Mouse (Mus musculus) kidney, embryonic 15.5 days (tissue): ENCODE data around the gene Pou6f2. TPM values are rescaled to one million over a fixed set of nuclear protein-coding genes. Genes with fewer than 3 reads are reported as not detected.
A peak's percentile ranks its signal among the peaks of the same experiment; 100 is the strongest.

Experiments used
- ATAC-seq: fragments of 200-750 bp; cut with Nextera tagmentation; replicated peaks from 2 replicates; pipeline ENCODE4 v1.8.0; 2017; ENCODE audit warnings: moderate TSS enrichment; ENCODE audit not compliant: low FRiP score
- H3K27ac ChIP-seq: fragments of 300-500 bp; sonication (generic); 2 replicates; pipeline ENCODE4 v1.5.1; 2015; ENCODE audit warnings: mild to moderate bottlenecking, inconsistent platforms
- H3K27me3 ChIP-seq: fragments of 300-500 bp; sonication (generic); 2 replicates; pipeline ENCODE4 v1.6.1; 2015; ENCODE audit warnings: inconsistent platforms
- H3K36me3 ChIP-seq: fragments of 300-500 bp; sonication (generic); 2 replicates; pipeline ENCODE4 v1.6.1; 2015; ENCODE audit warnings: inconsistent platforms
- H3K4me1 ChIP-seq: fragments of 300-500 bp; sonication (generic); 2 replicates; pipeline ENCODE4 v1.6.1; 2015; ENCODE audit warnings: inconsistent platforms
- H3K4me2 ChIP-seq: fragments of 300-500 bp; sonication (generic); 2 replicates; pipeline ENCODE4 v1.6.1; 2015; ENCODE audit warnings: moderate library complexity, mild to moderate bottlenecking, inconsistent platforms
- H3K4me3 ChIP-seq: fragments of 300-500 bp; sonication (generic); replicated peaks from 2 replicates; pipeline ENCODE4 v1.5.1; 2015; ENCODE audit warnings: mild to moderate bottlenecking, inconsistent platforms
- H3K9ac ChIP-seq: fragments of 300-500 bp; sonication (generic); 2 replicates; pipeline ENCODE4 v1.6.1; 2015; ENCODE audit warnings: mild to moderate bottlenecking, inconsistent platforms
- H3K9me3 ChIP-seq: fragments of 300-500 bp; sonication (generic); replicated peaks from 2 replicates; pipeline ENCODE4 v1.6.1; 2016; ENCODE audit warnings: inconsistent platforms
- WGBS: fragments of 180-500 bp; shearing (Covaris S2); methylation state at CpG from one replicate; pipeline ENCODE4 v1.1.7; 2015; ENCODE audit warnings: mixed read lengths; 5-methylcytosine and 5-hydroxymethylcytosine counted together
- polyA plus RNA-seq: library from polyadenylated mRNA; unstranded; fragments of >200 nt; fragmentation: Nextera tagmentation; extraction: Ambion mirVana; gene quantifications from 2 replicates; pipeline ENCODE4 v1.2.1, GENCODE M21; 2015

Gene Pou6f2
- polyA plus RNA-seq, 1 experiment from 2014 or later: not detected

GRCm38 (mm10) chr13:18309024-18309423, 88.5 kb downstream of the Pou6f2 start:
- Histone ChIP-seq H3K4me1 (no peaks in the 10 kb centered on the region), H3K9ac (no peak overlapping the region), H3K27me3 (no peaks in the 10 kb centered on the region), H3K27ac (no peak overlapping the region), H3K4me3 (no peak overlapping the region), H3K36me3 (no peaks in the 10 kb centered on the region), H3K4me2 (no peak overlapping the region), H3K9me3 (no peaks in the 10 kb centered on the region)
- 58% methylated on average over 7 of the region's 7 CpGs for WGBS
- ATAC-seq: no peak

DNA sequence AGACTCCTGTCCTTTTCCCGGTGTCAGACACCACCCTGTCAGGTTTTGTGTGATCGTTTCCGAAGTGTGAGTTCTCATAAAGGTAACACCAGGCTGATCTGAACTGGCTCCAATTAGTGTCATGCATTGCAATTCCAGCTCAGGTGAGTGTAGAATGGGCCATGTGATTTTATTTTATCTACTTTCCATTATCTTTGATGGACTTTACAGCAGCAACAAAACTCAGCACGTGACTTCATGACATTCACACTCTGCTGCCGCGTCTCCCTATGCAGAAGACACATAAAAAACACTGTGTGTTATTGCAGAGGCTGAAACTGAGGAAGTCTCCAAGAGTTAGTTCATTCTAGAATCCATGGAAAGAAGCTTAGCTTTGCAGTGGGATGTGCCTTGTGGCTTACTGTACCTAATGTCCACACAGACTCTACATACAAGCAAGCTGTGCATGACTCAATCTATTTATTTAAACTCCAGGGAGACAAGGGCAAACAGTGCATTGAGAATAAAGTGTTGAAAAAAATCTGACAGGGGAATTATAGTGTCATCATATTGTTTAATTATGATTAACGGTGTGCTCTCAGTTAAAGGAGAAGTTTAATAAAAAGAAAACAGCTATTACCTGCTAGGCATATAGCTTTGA, 90.9 kb downstream of the Pou6f2 start:
- Histone ChIP-seq H3K9me3 (no peaks in the 10 kb centered on the region), H3K4me3 (no peak overlapping the region), H3K27ac (no peak overlapping the region), H3K9ac (no peak overlapping the region), H3K36me3 (no peaks in the 10 kb centered on the region), H3K27me3 (no peaks in the 10 kb centered on the region), H3K4me2 (no peak overlapping the region), H3K4me1 (no peaks in the 10 kb centered on the region)
- WGBS: 71% methylated on average over 7 of the region's 7 CpGs
- no peak for ATAC-seq

DNA sequence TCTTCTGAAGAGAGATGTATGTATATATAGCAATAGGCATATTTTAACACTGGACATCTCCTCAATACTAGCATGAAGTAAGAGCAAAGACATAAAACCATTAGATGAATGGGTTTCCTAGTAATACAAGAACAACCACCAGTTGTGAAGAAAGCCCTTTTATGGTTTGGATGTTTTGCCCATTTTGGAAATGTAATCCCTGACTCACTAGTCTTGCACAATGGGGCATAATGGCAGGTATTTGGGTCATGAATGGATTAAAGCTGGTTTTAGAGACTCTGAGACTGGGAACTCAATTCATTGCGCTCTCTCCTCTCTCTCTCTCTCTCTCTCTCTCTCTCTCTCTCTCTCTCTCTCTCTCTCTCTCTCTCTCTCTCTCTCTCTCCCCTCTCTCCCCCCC, 97.5 kb downstream of the Pou6f2 start:
- no peaks in the 10 kb centered on the region for H3K27me3 ChIP-seq
- 92% methylated on average over 1 of the region's 1 CpGs for WGBS
- H3K9ac ChIP-seq: no peak overlapping the region
- H3K4me1 ChIP-seq: no peaks in the 10 kb centered on the region
- no peaks in the 10 kb centered on the region for H3K9me3 ChIP-seq
- no peaks in the 10 kb centered on the region for H3K36me3 ChIP-seq
- no peak for ATAC-seq
- no peak overlapping the region for H3K4me3 ChIP-seq
- H3K4me2 ChIP-seq: no peak overlapping the region
- no peak overlapping the region for H3K27ac ChIP-seq

GRCm38 (mm10) chr13:18293438-18293837, 104.0 kb downstream of the Pou6f2 start:
- H3K27ac ChIP-seq: no peak overlapping the region
- 0 out of 2 replicates have a peak, but pooled peaks cover 3% of the 10 kb centered on the region for H3K4me1 ChIP-seq
- H3K4me3 ChIP-seq: no peak overlapping the region
- H3K9me3 ChIP-seq: no peaks in the 10 kb centered on the region
- ATAC-seq: no peak
- no peaks in the 10 kb centered on the region for H3K27me3 ChIP-seq
- WGBS: 77% methylated on average over 1 of the region's 1 CpGs
- no peak overlapping the region for H3K4me2 ChIP-seq
- no peaks in the 10 kb centered on the region for H3K36me3 ChIP-seq
- no peak overlapping the region for H3K9ac ChIP-seq

DNA sequence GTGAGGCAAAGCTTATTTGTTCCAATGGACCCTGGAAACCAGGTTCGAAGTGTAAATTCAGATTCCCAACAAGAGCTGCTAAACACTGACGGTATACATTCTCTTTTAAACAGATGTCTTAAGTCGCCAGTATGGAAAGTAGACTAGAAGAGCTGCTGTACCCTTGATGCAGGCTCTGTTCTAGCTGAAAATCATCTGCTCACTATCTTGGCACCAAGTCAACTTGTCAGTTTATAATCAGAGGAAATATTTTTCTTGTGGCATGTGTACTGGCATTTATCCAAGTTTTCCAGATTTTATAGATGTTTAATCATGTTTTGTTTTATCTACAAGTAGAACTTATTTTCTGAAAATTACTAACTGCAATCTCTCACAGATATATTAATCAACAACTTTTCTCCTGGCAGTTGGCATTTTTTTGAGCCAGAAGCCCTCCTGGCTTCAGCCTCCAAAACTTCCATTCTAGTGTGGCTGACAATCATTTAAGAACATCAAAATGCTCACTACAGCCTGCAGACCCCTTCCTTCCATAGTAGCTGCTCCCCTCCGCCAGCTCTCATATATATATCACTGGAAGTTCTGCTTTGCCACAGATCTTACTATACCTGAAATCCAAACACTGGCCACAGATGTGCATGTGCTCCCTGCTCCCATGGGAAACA, 107.1 kb downstream of the Pou6f2 start:
- no peaks in the 10 kb centered on the region for H3K27me3 ChIP-seq
- no peaks in the 10 kb centered on the region for H3K9me3 ChIP-seq

DNA sequence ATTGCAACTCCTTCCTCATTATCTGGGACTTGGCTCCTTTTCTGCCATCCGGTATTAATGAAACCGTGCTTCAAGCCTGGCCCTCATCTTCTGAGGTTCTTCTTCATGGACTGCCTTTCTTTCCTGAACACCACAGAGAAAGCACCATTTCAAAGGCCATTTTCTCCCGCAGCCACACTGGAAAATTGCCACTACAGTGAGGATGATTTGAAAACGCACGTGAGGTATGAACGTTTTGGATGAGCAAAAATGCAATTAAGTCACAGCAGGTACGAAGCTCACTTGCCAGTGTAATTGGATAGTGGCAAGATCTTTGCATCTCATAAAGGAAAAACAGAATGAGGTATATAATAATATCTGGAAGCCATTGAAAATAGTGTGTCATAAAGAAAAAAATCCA, 110.0 kb downstream of the Pou6f2 start:
- H3K36me3 ChIP-seq: no peaks in the 10 kb centered on the region
- no peaks in the 10 kb centered on the region for H3K9me3 ChIP-seq
- no peak for ATAC-seq
- no peak overlapping the region for H3K27ac ChIP-seq
- no peak overlapping the region for H3K4me2 ChIP-seq
- H3K9ac ChIP-seq: no peak overlapping the region
- H3K27me3 ChIP-seq: no peaks in the 10 kb centered on the region
- 53% methylated on average over 7 of the region's 7 CpGs for WGBS
- no peak overlapping the region for H3K4me3 ChIP-seq
- 0 out of 2 replicates have a peak, but pooled peaks cover 3% of the 10 kb centered on the region for H3K4me1 ChIP-seq

More for the DNA sequence above, 107.1 kb downstream of the Pou6f2 start:
- H3K4me3 ChIP-seq: no peak overlapping the region
- no peaks in the 10 kb centered on the region for H3K36me3 ChIP-seq
- H3K4me1 ChIP-seq: 0 out of 2 replicates have a peak, but pooled peaks cover 3% of the 10 kb centered on the region
- ATAC-seq: no peak
- no peak overlapping the region for H3K9ac ChIP-seq
- no peak overlapping the region for H3K4me2 ChIP-seq
- 64% methylated on average over 4 of the region's 4 CpGs for WGBS
- no peak overlapping the region for H3K27ac ChIP-seq

GRCm38 (mm10) chr13:18282361-18282982, 115.0 kb downstream of the Pou6f2 start:
- 87% methylated on average over 5 of the region's 5 CpGs for WGBS
- H3K9ac ChIP-seq: no peak overlapping the region

GRCm38 (mm10) chr13:18281084-18281483, 116.4 kb downstream of the Pou6f2 start:
- H3K27me3 ChIP-seq: no peaks in the 10 kb centered on the region
- H3K4me2 ChIP-seq: no peak overlapping the region
- no peaks in the 10 kb centered on the region for H3K9me3 ChIP-seq
- no peaks in the 10 kb centered on the region for H3K36me3 ChIP-seq
- no peak overlapping the region for H3K4me3 ChIP-seq
- ATAC-seq: no peak
- H3K4me1 ChIP-seq: 0 out of 2 replicates have a peak, but pooled peaks cover 2% of the 10 kb centered on the region
- 58% methylated on average over 3 of the region's 3 CpGs for WGBS
- no peak overlapping the region for H3K27ac ChIP-seq
- no peak overlapping the region for H3K9ac ChIP-seq

More at GRCm38 (mm10) chr13:18282361-18282982, 115.0 kb downstream of the Pou6f2 start:
- no peak overlapping the region for H3K4me3 ChIP-seq
- H3K27me3 ChIP-seq: no peaks in the 10 kb centered on the region
- H3K27ac ChIP-seq: no peak overlapping the region
- no peak for ATAC-seq
- H3K9me3 ChIP-seq: no peaks in the 10 kb centered on the region
- H3K4me2 ChIP-seq: no peak overlapping the region
- 0 out of 2 replicates have a peak, but pooled peaks cover 2% of the 10 kb centered on the region for H3K4me1 ChIP-seq
- H3K36me3 ChIP-seq: no peaks in the 10 kb centered on the region

GRCm38 (mm10) chr13:18253131-18253530, 144.4 kb downstream of the Pou6f2 start:
- H3K9ac ChIP-seq: no peak overlapping the region
- H3K27me3 ChIP-seq: no peaks in the 10 kb centered on the region
- H3K27ac ChIP-seq: no peak overlapping the region
- H3K36me3 ChIP-seq: no peaks in the 10 kb centered on the region
- no peak overlapping the region for H3K4me2 ChIP-seq
- 89% methylated on average over 3 of the region's 3 CpGs for WGBS
- no peaks in the 10 kb centered on the region for H3K4me1 ChIP-seq
- no peak for ATAC-seq
- no peaks in the 10 kb centered on the region for H3K9me3 ChIP-seq
- no peak overlapping the region for H3K4me3 ChIP-seq

GRCm38 (mm10) chr13:18218566-18219234, 178.8 kb downstream of the Pou6f2 start:
- Histone ChIP-seq H3K9me3 (no peaks in the 10 kb centered on the region), H3K4me3 (no peak overlapping the region), H3K36me3 (no peaks in the 10 kb centered on the region), H3K4me2 (peak overlapping the region; percentile 46), H3K27ac (no peak overlapping the region), H3K4me1 (peaks cover 8% of the 10 kb centered on the region), H3K9ac (no peak overlapping the region), H3K27me3 (peaks cover 69% of the 10 kb centered on the region)
- WGBS: 4% methylated on average over 22 of the region's 22 CpGs
- peak; percentile 95 for ATAC-seq

DNA sequence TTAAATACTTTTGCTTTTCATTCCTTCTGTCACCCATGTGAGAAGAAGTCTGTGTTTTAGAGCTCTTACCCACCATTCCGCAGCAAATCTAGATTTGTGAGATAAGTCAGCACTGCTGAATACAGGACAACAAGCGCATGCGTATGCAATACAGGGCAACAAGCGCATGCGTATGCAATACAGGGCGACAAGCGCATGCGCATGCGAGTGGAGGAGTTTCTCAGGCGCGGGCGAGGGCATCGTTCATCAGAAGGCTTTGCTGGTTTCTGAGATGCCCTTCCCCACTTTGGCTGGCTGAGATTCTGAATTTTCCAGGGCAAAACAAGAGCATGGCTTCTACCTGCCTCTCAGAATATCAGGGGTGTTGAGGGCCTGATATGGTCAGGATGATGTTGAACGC, 186.2 kb downstream of the Pou6f2 start:
- Histone ChIP-seq H3K9ac (no peak overlapping the region), H3K9me3 (no peaks in the 10 kb centered on the region), H3K36me3 (no peaks in the 10 kb centered on the region), H3K4me1 (no peaks in the 10 kb centered on the region), H3K27me3 (peaks cover 31% of the 10 kb centered on the region), H3K4me2 (no peak overlapping the region), H3K4me3 (no peak overlapping the region), H3K27ac (no peak overlapping the region)
- ATAC-seq: no peak
- WGBS: 92% methylated on average over 14 of the region's 14 CpGs
